ENCODE assay signal across 11 mouse cellular contexts in the genomic region with DNA sequence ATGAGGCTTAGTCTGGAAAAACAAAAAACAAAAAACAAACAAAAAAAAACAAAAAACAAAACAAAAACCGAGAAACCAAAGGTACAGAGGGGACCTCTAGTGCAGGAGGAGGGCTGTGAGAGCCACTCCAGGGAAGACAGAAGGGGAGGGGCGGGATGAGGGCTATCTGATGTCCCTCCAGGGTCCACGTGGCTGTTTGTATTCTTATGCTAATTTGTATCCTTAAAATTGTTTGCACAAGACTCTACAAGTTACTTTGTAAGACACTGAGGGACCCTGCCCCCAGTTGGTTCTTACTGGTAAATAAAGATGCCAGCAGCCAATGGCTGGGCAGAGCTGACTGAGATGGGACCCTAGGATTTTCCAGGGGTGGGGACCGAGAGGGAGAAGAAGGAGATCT. TPM values are rescaled to one million over a fixed set of nuclear protein-coding genes. Genes with fewer than 3 reads are reported as not detected.
"Had no signal": no experiment of that assay in that cellular context is flagged by ENCODE, and none has a peak within 500 bp of the region (broad histone marks: within the 10 kb centered on the region; RNA-seq: fewer than 3 reads in every experiment).

No protein-coding gene starts in this region.

- DNase-seq: lung, adult 2 months; lung, postnatal 14 days; lung, postnatal 36 days; right cerebral cortex, postnatal 14 days; thymus, adult 2 months; thymus, postnatal 25 days; thymus, postnatal 4 days had no signal

RNA-seq across cellular contexts. Expression of a gene that starts 26.9 kb away (rescaled TPM):
- total RNA-seq: megakaryocyte progenitor cell, adult 5-6 weeks; midbrain, postnatal 0 days; monocyte, adult 5-6 weeks; neutrophil, adult 5-6 weeks had no signal
